8 mouse cellular contexts compared by ENCODE assay signal in genomic region chr19:7134631-7135091, GRCm38 (mm10). TPM values are rescaled to one million over a fixed set of nuclear protein-coding genes. Genes with fewer than 3 reads are reported as not detected.
DNase-seq lines count a peak whose midpoint lies in the region; ATAC-seq and TF ChIP-seq lines count a peak whose summit lies in the region.

No protein-coding gene starts in this region.

- no peak overlapping the region for H3ac ChIP-seq in myocyte (ENCODE audit: control insufficient read depth, insufficient read length)

- no peak for TF ChIP-seq CTCF in kidney, postnatal 0 days (IDR thresholded peaks at IDR 0.05; ENCODE audit: low read depth)

- H3K36me3 ChIP-seq in embryonic facial prominence, embryonic 13.5 days = no peaks in the 10 kb centered on the region
- H3K36me3 ChIP-seq in heart, embryonic 15.5 days = no peaks in the 10 kb centered on the region
- no peaks in the 10 kb centered on the region for H3K36me3 ChIP-seq in kidney, postnatal 0 days (ENCODE audit: insufficient read depth, low read length)
- no peaks in the 10 kb centered on the region for H3K36me3 ChIP-seq in myocyte (ENCODE audit: control insufficient read depth, insufficient read depth)

- H3K4me1 ChIP-seq in embryonic facial prominence, embryonic 13.5 days = peaks cover 89% of the 10 kb centered on the region
- peaks cover 74% of the 10 kb centered on the region for H3K4me1 ChIP-seq in heart, embryonic 15.5 days (replicated peaks)
- H3K4me1 ChIP-seq in kidney, postnatal 0 days (replicated peaks; ENCODE audit: insufficient read depth, low read length) = peaks cover 36% of the 10 kb centered on the region

- peak overlapping the region; percentile 3; the same call in 1 of the 2 replicates for H3K4me3 ChIP-seq in embryonic facial prominence, embryonic 13.5 days
- H3K4me3 ChIP-seq in heart, embryonic 15.5 days = no peak overlapping the region
- no peak overlapping the region for H3K4me3 ChIP-seq in kidney, postnatal 0 days (replicated peaks; ENCODE audit: low read depth, low read length)
- no peak overlapping the region for H3K4me3 ChIP-seq in myocyte

- H3K9me3 ChIP-seq in embryonic facial prominence, embryonic 13.5 days = no peaks in the 10 kb centered on the region
- no peaks in the 10 kb centered on the region for H3K9me3 ChIP-seq in heart, embryonic 15.5 days (replicated peaks)
- no peaks in the 10 kb centered on the region for H3K9me3 ChIP-seq in kidney, postnatal 0 days (replicated peaks; ENCODE audit: low read length)

- DNase-seq in adipocyte (ENCODE audit: low spot score) = peak; percentile 70
- peak; percentile 36 for DNase-seq in kidney, postnatal 0 days (ENCODE audit: low spot score)
- no peak for DNase-seq in left cerebral cortex, adult 9 months (ENCODE audit: low spot score in 2 of 2)
- no peak for DNase-seq in adrenal gland, adult (ENCODE audit: inconsistent age in 2 of 2, low spot score in 1 of 2)
- no peak for DNase-seq in layer of hippocampus, postnatal 10 days (ENCODE audit: low spot score in 2 of 2)

- ATAC-seq in embryonic facial prominence, embryonic 13.5 days (ENCODE audit: insufficient number of reproducible peaks, insufficient read depth, low FRiP score, low TSS enrichment, low read depth) = no peak
- no peak; the same call in 1 of the 2 replicates for ATAC-seq in heart, embryonic 15.5 days (replicated peaks; ENCODE audit: insufficient number of reproducible peaks, insufficient read depth, low FRiP score, low read depth)
- ATAC-seq in kidney, postnatal 0 days (replicated peaks; ENCODE audit: low FRiP score, low read depth) = no peak

- H3K4me2 ChIP-seq in embryonic facial prominence, embryonic 13.5 days = peak overlapping the region; percentile 32
- peak overlapping the region; percentile 12; the same call in 1 of the 2 replicates for H3K4me2 ChIP-seq in heart, embryonic 15.5 days
- peak overlapping the region; percentile 15; the same call in 1 of the 2 replicates for H3K4me2 ChIP-seq in kidney, postnatal 0 days (ENCODE audit: low read length)
- H3K4me2 ChIP-seq in myocyte (ENCODE audit: low read depth) = peak overlapping the region; percentile 7

- WGBS in embryonic facial prominence, embryonic 13.5 days = 18% methylated on average over 17 of the region's 17 CpGs
- WGBS in heart, embryonic 15.5 days = 20% methylated on average over 17 of the region's 17 CpGs
- 11% methylated on average over 17 of the region's 17 CpGs for WGBS in kidney, postnatal 0 days

- TF ChIP-seq POLR2A in myocyte (IDR thresholded peaks at IDR 0.05; ENCODE audit: insufficient read length, low read depth) = no peak

- peaks cover 47% of the 10 kb centered on the region for H3K27me3 ChIP-seq in embryonic facial prominence, embryonic 13.5 days
- H3K27me3 ChIP-seq in heart, embryonic 15.5 days = peaks cover 9% of the 10 kb centered on the region; the same call in 1 of the 2 replicates
- H3K27me3 ChIP-seq in kidney, postnatal 0 days (ENCODE audit: insufficient read depth, low read length) = peaks cover 9% of the 10 kb centered on the region; the same call in 1 of the 2 replicates
- no peaks in the 10 kb centered on the region for H3K27me3 ChIP-seq in myocyte (ENCODE audit: control insufficient read depth, insufficient read depth, insufficient read length)

- H3K79me2 ChIP-seq in myocyte (ENCODE audit: control insufficient read depth, insufficient read depth) = no peaks in the 10 kb centered on the region

- peak overlapping the region; percentile 90 for H3K27ac ChIP-seq in embryonic facial prominence, embryonic 13.5 days
- peak overlapping the region; percentile 85 for H3K27ac ChIP-seq in heart, embryonic 15.5 days
- peak overlapping the region; percentile 86 for H3K27ac ChIP-seq in kidney, postnatal 0 days

- peak overlapping the region; percentile 16; the same call in 1 of the 2 replicates for H3K9ac ChIP-seq in embryonic facial prominence, embryonic 13.5 days
- no peak overlapping the region for H3K9ac ChIP-seq in heart, embryonic 15.5 days
- H3K9ac ChIP-seq in kidney, postnatal 0 days (ENCODE audit: low read depth, low read length) = 0 out of 2 replicates have a peak overlapping the region, but pooled peaks have one; percentile 27

TF ChIP-seq in myocyte, 11 proteins besides CTCF, POLR2A, EP300 and RAD21:
- TF ChIP-seq MYOG (IDR thresholded peaks at IDR 0.05; ENCODE audit: control insufficient read depth in 1 of 3, insufficient read depth in 1 of 3, insufficient read length in 2 of 3, low read depth in 2 of 3) = peak in 2 of 3 experiments; percentile 39 to 58
- TF ChIP-seq MAX (IDR thresholded peaks at IDR 0.05; ENCODE audit: low read depth) = no peak
- TF ChIP-seq CEBPB (IDR thresholded peaks at IDR 0.05; ENCODE audit: insufficient read depth, poor library complexity, severe bottlenecking) = no peak
- peak in 1 of 3 experiments; percentile 22 for TF ChIP-seq MYOD1 (IDR thresholded peaks at IDR 0.05; ENCODE audit: control insufficient read depth in 1 of 3, insufficient read length in 2 of 3, low read depth in 2 of 3)

RNA-seq across cellular contexts. Expression of gene Flrt1, which starts 29.1 kb away (rescaled TPM):
- 13.0 and 13.6 TPM in 2 replicates for polyA plus RNA-seq in embryonic facial prominence, embryonic 13.5 days (2015; fragmentation: Nextera tagmentation; extraction: Ambion mirVana)
- polyA plus RNA-seq in heart, embryonic 15.5 days (2015; fragmentation: Nextera tagmentation; extraction: Ambion mirVana) = 1.3 and 2.5 TPM in 2 replicates
- 4.8 and 5.1 TPM in 2 replicates for polyA plus RNA-seq in kidney, postnatal 0 days (2015; fragmentation: Nextera tagmentation; extraction: Ambion mirVana)
- polyA plus RNA-seq in myocyte (2012; fragmentation: generic; extraction: Trizol) = 1.2 TPM
- 10 to 100 TPM; 27.9 to 28.4 TPM for total RNA-seq in layer of hippocampus, postnatal 10 days (2021)

Comparison
In these comparisons a context has a peak if more than half of its experiments do, and no peak if none do; other contexts are left out.
1. DNase-seq: peak in adipocyte (single experiment) and kidney, postnatal 0 days (single experiment); none in left cerebral cortex, adult 9 months (0 of 2), adrenal gland, adult (0 of 2) and layer of hippocampus, postnatal 10 days (0 of 2).
2. Peak in every context shown above with its lines, with median percentiles within 50 percentile points of each other: H3K27ac ChIP-seq and H3K4me2 ChIP-seq.